9 mouse cellular contexts compared by ENCODE assay signal in genomic region chr4:150869276-150870197, GRCm38 (mm10). TPM values are rescaled to one million over a fixed set of nuclear protein-coding genes. Genes with fewer than 3 reads are reported as not detected.
DNase-seq lines count a peak whose midpoint lies in the region; ATAC-seq lines count a peak whose summit lies in the region.
"Had no signal": no experiment of that assay in that cellular context is flagged by ENCODE, and none has a peak within 500 bp of the region (broad histone marks: within the 10 kb centered on the region; RNA-seq: fewer than 3 reads in every experiment).

No protein-coding gene starts in this region.

- H3K27me3 ChIP-seq in embryonic facial prominence, embryonic 13.5 days = no peaks in the 10 kb centered on the region
- H3K27me3 ChIP-seq in forebrain, embryonic 15.5 days = no peaks in the 10 kb centered on the region
- H3K27me3 ChIP-seq: neural tube, embryonic 13.5 days had no signal

- ATAC-seq in embryonic facial prominence, embryonic 13.5 days (ENCODE audit: insufficient number of reproducible peaks, insufficient read depth, low FRiP score, low TSS enrichment, low read depth) = no peak
- no peak for ATAC-seq in forebrain, embryonic 15.5 days (replicated peaks)

- peak; percentile 21 for DNase-seq in layer of hippocampus, adult 11-12 months (ENCODE audit: low spot score)
- DNase-seq in layer of hippocampus, postnatal 14 days (ENCODE audit: low spot score in 2 of 2) = no peak
- DNase-seq in adrenal gland, postnatal 14 days = peak; percentile 82
- DNase-seq in lung, postnatal 25 days (ENCODE audit: low spot score) = peak; percentile 36
- no peak for DNase-seq in left cerebral cortex, adult 11 months (ENCODE audit: low spot score)

- H3K4me3 ChIP-seq in embryonic facial prominence, embryonic 13.5 days = no peak overlapping the region
- no peak overlapping the region for H3K4me3 ChIP-seq in forebrain, embryonic 15.5 days
- H3K4me3 ChIP-seq: neural tube, embryonic 13.5 days had no signal

- peak overlapping the region; percentile 73 for H3K27ac ChIP-seq in embryonic facial prominence, embryonic 13.5 days
- H3K27ac ChIP-seq in forebrain, embryonic 15.5 days (replicated peaks) = no peak overlapping the region
- H3K27ac ChIP-seq: neural tube, embryonic 13.5 days had no signal

- WGBS in embryonic facial prominence, embryonic 13.5 days = 60% methylated on average over 17 of the region's 17 CpGs
- 79% methylated on average over 17 of the region's 17 CpGs for WGBS in forebrain, embryonic 15.5 days

- H3K9ac ChIP-seq in embryonic facial prominence, embryonic 13.5 days = peak overlapping the region; percentile 40; the same call in 1 of the 2 replicates
- no peak overlapping the region for H3K9ac ChIP-seq in forebrain, embryonic 15.5 days (replicated peaks)
- H3K9ac ChIP-seq: neural tube, embryonic 13.5 days had no signal

- peaks cover 32% of the 10 kb centered on the region for H3K36me3 ChIP-seq in embryonic facial prominence, embryonic 13.5 days
- peaks cover 23% of the 10 kb centered on the region for H3K36me3 ChIP-seq in forebrain, embryonic 15.5 days

- H3K4me1 ChIP-seq in embryonic facial prominence, embryonic 13.5 days = peaks cover 55% of the 10 kb centered on the region
- peaks cover 16% of the 10 kb centered on the region for H3K4me1 ChIP-seq in forebrain, embryonic 15.5 days

- no peak overlapping the region for H3K4me2 ChIP-seq in embryonic facial prominence, embryonic 13.5 days
- no peak overlapping the region for H3K4me2 ChIP-seq in forebrain, embryonic 15.5 days (replicated peaks)
- H3K4me2 ChIP-seq: neural tube, embryonic 13.5 days had no signal

- H3K9me3 ChIP-seq in embryonic facial prominence, embryonic 13.5 days = no peaks in the 10 kb centered on the region
- H3K9me3 ChIP-seq in forebrain, embryonic 15.5 days = no peaks in the 10 kb centered on the region
- H3K9me3 ChIP-seq: neural tube, embryonic 13.5 days had no signal

RNA-seq across cellular contexts. Expression of gene Errfi1, which starts 15.8 kb away (rescaled TPM):
- 10 to 100 TPM; 37.1 to 38.4 TPM for total RNA-seq in layer of hippocampus, postnatal 14 days (2021)
- total RNA-seq in adrenal gland, postnatal 14 days (2021) = 56.6 and 115 TPM in 2 replicates
- polyA plus RNA-seq in embryonic facial prominence, embryonic 13.5 days (2015; fragmentation: Nextera tagmentation; extraction: Ambion mirVana) = 23.1 and 25.8 TPM in 2 replicates
- polyA plus RNA-seq in forebrain, embryonic 15.5 days (2015; fragmentation: Nextera tagmentation; extraction: Ambion mirVana) = 16.2 and 17.3 TPM in 2 replicates

RNA-seq across cellular contexts. Expression of gene Park7, which starts 44.7 kb away (rescaled TPM):
- total RNA-seq in layer of hippocampus, postnatal 14 days (2021) = 100 to 1,000 TPM; 240 to 248 TPM
- total RNA-seq in adrenal gland, postnatal 14 days (2021) = 251 and 259 TPM in 2 replicates
- 449 and 477 TPM in 2 replicates for polyA plus RNA-seq in embryonic facial prominence, embryonic 13.5 days (2015; fragmentation: Nextera tagmentation; extraction: Ambion mirVana)
- polyA plus RNA-seq in forebrain, embryonic 15.5 days (2015; fragmentation: Nextera tagmentation; extraction: Ambion mirVana) = 381 and 388 TPM in 2 replicates

RNA-seq across cellular contexts. Expression of gene Tnfrsf9, which starts 44.8 kb away (rescaled TPM):
- total RNA-seq in layer of hippocampus, postnatal 14 days (2021) = under 1 TPM; 0.37 to 0.52 TPM
- 0.15 and 0.60 TPM in 2 replicates for total RNA-seq in adrenal gland, postnatal 14 days (2021)
- 0.39 and 0.51 TPM in 2 replicates for polyA plus RNA-seq in embryonic facial prominence, embryonic 13.5 days (2015; fragmentation: Nextera tagmentation; extraction: Ambion mirVana)
- polyA plus RNA-seq in forebrain, embryonic 15.5 days (2015; fragmentation: Nextera tagmentation; extraction: Ambion mirVana) = 0.19 and 0.29 TPM in 2 replicates
- total RNA-seq: MEL had no signal

Comparison
In these comparisons a context has a peak if more than half of its experiments do, and no peak if none do; other contexts are left out.
1. DNase-seq: peak in layer of hippocampus, adult 11-12 months (single experiment), adrenal gland, postnatal 14 days (single experiment) and lung, postnatal 25 days (single experiment); none in layer of hippocampus, postnatal 14 days (0 of 2) and left cerebral cortex, adult 11 months (single experiment).